Mouse (Mus musculus): ENCODE measurements around the gene Trappc3. TPM values are rescaled to one million over a fixed set of nuclear protein-coding genes. Genes with fewer than 3 reads are reported as not detected.
A peak's percentile ranks its signal among the peaks of the same experiment; 100 is the strongest.

Trappc3 gene
- polyA plus RNA-seq, 1 experiment from 2014 or later = 192 TPM

- no peak overlapping the region for H3K4me3 ChIP-seq (replicated peaks; ENCODE audit: low read length)
- H3K4me2 ChIP-seq (ENCODE audit: low read length) = no peak overlapping the region
- H3K27me3 ChIP-seq (replicated peaks; ENCODE audit: control insufficient read depth, insufficient read depth, low read length) = no peaks in the 10 kb centered on the region
- peaks cover 53% of the 10 kb centered on the region for H3K36me3 ChIP-seq (ENCODE audit: control insufficient read depth, insufficient read depth)
- H3K27ac ChIP-seq (ENCODE audit: low read length) = no peak overlapping the region
- H3K4me1 ChIP-seq (replicated peaks; ENCODE audit: control insufficient read depth, insufficient read depth, low read length) = peaks cover 6% of the 10 kb centered on the region
- ATAC-seq = no peak
- H3K9ac ChIP-seq (replicated peaks; ENCODE audit: low read depth, low read length) = no peak overlapping the region
- H3K9me3 ChIP-seq (ENCODE audit: control insufficient read depth, low read length) = no peaks in the 10 kb centered on the region
- 89% methylated on average over 29 of the region's 29 CpGs for WGBS
These were observed 28.3 kb upstream of the Trappc3 start for GRCm38 (mm10) chr4:126233676-126234308.

GRCm38 (mm10) chr4:126234496-126235175, 27.5 kb upstream of the Trappc3 start:
- H3K27me3 ChIP-seq (replicated peaks; ENCODE audit: control insufficient read depth, insufficient read depth, low read length) = no peaks in the 10 kb centered on the region
- no peak overlapping the region for H3K27ac ChIP-seq (ENCODE audit: low read length)
- no peak overlapping the region for H3K9ac ChIP-seq (replicated peaks; ENCODE audit: low read depth, low read length)
- H3K4me3 ChIP-seq (replicated peaks; ENCODE audit: low read length) = no peak overlapping the region
- no peak overlapping the region for H3K4me2 ChIP-seq (ENCODE audit: low read length)
- no peak for ATAC-seq
- peaks cover 58% of the 10 kb centered on the region for H3K36me3 ChIP-seq (ENCODE audit: control insufficient read depth, insufficient read depth)
- 86% methylated on average over 18 of the region's 18 CpGs for WGBS
- peaks cover 6% of the 10 kb centered on the region for H3K4me1 ChIP-seq (replicated peaks; ENCODE audit: control insufficient read depth, insufficient read depth, low read length)
- no peaks in the 10 kb centered on the region for H3K9me3 ChIP-seq (ENCODE audit: control insufficient read depth, low read length)

DNA sequence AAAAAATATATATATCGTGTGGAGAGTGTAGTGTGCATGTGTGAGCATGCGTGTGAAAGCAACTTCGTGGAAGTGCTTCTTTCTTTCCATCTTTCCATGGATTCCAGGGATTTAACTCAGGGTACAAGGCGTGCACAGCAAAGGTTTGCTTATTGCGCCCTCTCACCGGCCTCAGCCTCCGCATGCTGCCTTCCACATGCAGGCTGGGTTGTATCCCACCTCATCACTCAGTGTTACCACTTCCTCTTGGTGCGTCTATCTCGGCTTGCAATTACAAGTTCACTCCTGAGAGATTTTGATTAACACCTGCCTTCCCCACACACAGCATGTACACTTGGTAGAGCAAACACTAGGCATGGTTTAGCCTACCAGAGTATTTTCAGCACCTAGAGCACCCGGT, 26.9 kb upstream of the Trappc3 start:
- 96% methylated on average over 10 of the region's 10 CpGs for WGBS
- Histone ChIP-seq H3K4me2 (ENCODE audit: low read length) (no peak overlapping the region), H3K9me3 (ENCODE audit: control insufficient read depth, low read length) (no peaks in the 10 kb centered on the region), H3K36me3 (ENCODE audit: control insufficient read depth, insufficient read depth) (peaks cover 56% of the 10 kb centered on the region), H3K9ac (replicated peaks; ENCODE audit: low read depth, low read length) (no peak overlapping the region), H3K27me3 (replicated peaks; ENCODE audit: control insufficient read depth, insufficient read depth, low read length) (no peaks in the 10 kb centered on the region), H3K4me3 (replicated peaks; ENCODE audit: low read length) (no peak overlapping the region), H3K27ac (ENCODE audit: low read length) (no peak overlapping the region), H3K4me1 (replicated peaks; ENCODE audit: control insufficient read depth, insufficient read depth, low read length) (peaks cover 6% of the 10 kb centered on the region)
- ATAC-seq = no peak

DNA sequence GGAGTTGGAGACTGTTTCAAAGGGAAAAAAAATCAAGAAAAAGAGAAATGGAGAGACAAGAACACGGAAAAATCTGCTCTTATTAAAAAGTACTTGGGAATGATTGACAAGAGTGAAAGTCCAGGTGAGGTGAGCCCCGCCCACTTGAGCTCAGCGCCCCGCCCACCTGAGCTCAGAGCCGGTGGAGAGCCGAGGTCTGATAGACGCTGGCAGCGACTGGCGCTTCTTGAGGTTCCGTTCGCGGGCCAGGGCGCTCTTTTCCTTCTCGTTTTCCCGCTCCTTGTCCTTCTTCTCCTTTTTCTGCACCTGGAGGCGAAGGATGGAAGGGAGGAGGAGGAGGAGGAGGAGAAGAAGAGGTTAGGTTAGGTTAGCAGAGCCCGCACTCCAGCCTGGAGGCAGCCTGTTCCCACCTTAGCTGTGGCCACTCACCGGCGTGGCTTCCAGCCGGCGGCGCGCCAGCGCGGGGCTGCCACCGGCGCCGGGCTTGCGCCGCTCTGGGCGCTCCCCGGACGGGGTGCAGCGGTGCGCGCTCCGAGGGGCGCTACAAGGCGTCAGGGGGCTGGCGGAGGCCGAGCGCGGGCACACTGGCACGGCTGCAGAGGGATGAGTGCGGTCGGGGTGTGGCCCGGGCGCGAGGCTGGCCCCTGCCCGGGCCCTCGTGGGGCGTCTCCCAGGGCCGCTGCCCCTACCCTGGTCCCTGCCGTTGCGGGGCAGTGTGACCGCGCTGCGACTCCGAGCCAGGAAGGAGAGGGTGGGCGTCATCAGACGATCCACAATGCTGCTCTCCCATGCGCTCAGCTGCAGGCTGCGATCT, 25.5 kb upstream of the Trappc3 start:
- H3K27ac ChIP-seq (ENCODE audit: low read length) = no peak overlapping the region
- no peaks in the 10 kb centered on the region for H3K27me3 ChIP-seq (replicated peaks; ENCODE audit: control insufficient read depth, insufficient read depth, low read length)
- H3K4me3 ChIP-seq (replicated peaks; ENCODE audit: low read length) = no peak overlapping the region
- WGBS = 53% methylated on average over 55 of the region's 63 CpGs
- ATAC-seq = 0 out of 2 replicates have a peak, but pooled peaks have one; percentile 27
- H3K9ac ChIP-seq (replicated peaks; ENCODE audit: low read depth, low read length) = no peak overlapping the region
- H3K4me2 ChIP-seq (ENCODE audit: low read length) = no peak overlapping the region
- no peaks in the 10 kb centered on the region for H3K9me3 ChIP-seq (ENCODE audit: control insufficient read depth, low read length)
- H3K4me1 ChIP-seq (replicated peaks; ENCODE audit: control insufficient read depth, insufficient read depth, low read length) = peaks cover 6% of the 10 kb centered on the region
- peaks cover 54% of the 10 kb centered on the region for H3K36me3 ChIP-seq (ENCODE audit: control insufficient read depth, insufficient read depth)

GRCm38 (mm10) chr4:126237721-126238242, 24.3 kb upstream of the Trappc3 start:
- ATAC-seq = 0 out of 2 replicates have a peak, but pooled peaks have one; percentile 24
- no peak overlapping the region for H3K27ac ChIP-seq (ENCODE audit: low read length)
- 48% methylated on average over 5 of the region's 5 CpGs for WGBS
- peaks cover 6% of the 10 kb centered on the region for H3K4me1 ChIP-seq (replicated peaks; ENCODE audit: control insufficient read depth, insufficient read depth, low read length)
- no peaks in the 10 kb centered on the region for H3K27me3 ChIP-seq (replicated peaks; ENCODE audit: control insufficient read depth, insufficient read depth, low read length)
- peaks cover 49% of the 10 kb centered on the region for H3K36me3 ChIP-seq (ENCODE audit: control insufficient read depth, insufficient read depth)
- no peak overlapping the region for H3K9ac ChIP-seq (replicated peaks; ENCODE audit: low read depth, low read length)
- no peak overlapping the region for H3K4me3 ChIP-seq (replicated peaks; ENCODE audit: low read length)
- no peaks in the 10 kb centered on the region for H3K9me3 ChIP-seq (ENCODE audit: control insufficient read depth, low read length)
- no peak overlapping the region for H3K4me2 ChIP-seq (ENCODE audit: low read length)

DNA sequence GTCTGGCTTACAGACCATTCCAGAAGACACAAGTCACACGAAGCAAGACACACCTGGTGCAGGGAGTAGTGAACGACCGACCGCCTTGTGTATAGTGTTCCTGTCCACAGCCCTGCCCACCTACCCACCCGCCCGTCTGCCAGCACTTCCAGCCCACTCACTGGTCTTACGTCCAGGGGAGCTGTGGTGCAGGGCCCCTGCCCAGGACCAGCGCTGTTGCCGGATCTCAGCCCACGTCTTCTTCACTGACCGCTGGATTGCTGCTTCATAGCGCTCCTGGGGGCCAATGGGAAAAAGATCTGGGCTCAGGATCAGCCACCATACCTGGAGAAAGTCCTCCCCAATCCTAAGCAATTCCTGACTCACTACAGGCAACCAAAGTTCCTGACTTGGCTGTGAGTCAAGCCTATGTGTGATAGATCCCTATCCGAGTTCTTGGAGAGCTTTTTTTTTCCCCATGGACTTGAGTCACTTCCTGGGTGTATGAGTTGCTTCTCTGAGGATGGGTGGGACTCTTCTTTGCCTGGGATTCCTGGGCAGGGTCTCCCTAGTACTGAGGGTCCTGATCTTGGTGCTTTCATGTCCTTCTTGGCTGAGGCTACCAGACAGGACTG, 22.2 kb upstream of the Trappc3 start:
- WGBS = 90% methylated on average over 13 of the region's 13 CpGs
- no peak for ATAC-seq
- H3K36me3 ChIP-seq (ENCODE audit: control insufficient read depth, insufficient read depth) = peaks cover 28% of the 10 kb centered on the region

GRCm38 (mm10) chr4:126241956-126242355, 20.2 kb upstream of the Trappc3 start:
- no peak overlapping the region for H3K9ac ChIP-seq (replicated peaks; ENCODE audit: low read depth, low read length)
- H3K4me1 ChIP-seq (replicated peaks; ENCODE audit: control insufficient read depth, insufficient read depth, low read length) = peaks cover 6% of the 10 kb centered on the region
- H3K27me3 ChIP-seq (replicated peaks; ENCODE audit: control insufficient read depth, insufficient read depth, low read length) = no peaks in the 10 kb centered on the region
- peaks cover 18% of the 10 kb centered on the region for H3K36me3 ChIP-seq (ENCODE audit: control insufficient read depth, insufficient read depth)
- H3K4me3 ChIP-seq (replicated peaks; ENCODE audit: low read length) = no peak overlapping the region
- no peak for ATAC-seq
- H3K4me2 ChIP-seq (ENCODE audit: low read length) = no peak overlapping the region
- WGBS = 55% methylated on average over 9 of the region's 9 CpGs
- H3K27ac ChIP-seq (ENCODE audit: low read length) = no peak overlapping the region
- H3K9me3 ChIP-seq (ENCODE audit: control insufficient read depth, low read length) = no peaks in the 10 kb centered on the region

More for the DNA sequence above, 22.2 kb upstream of the Trappc3 start:
- Histone ChIP-seq H3K4me1 (replicated peaks; ENCODE audit: control insufficient read depth, insufficient read depth, low read length) (peaks cover 6% of the 10 kb centered on the region), H3K4me2 (ENCODE audit: low read length) (no peak overlapping the region), H3K9me3 (ENCODE audit: control insufficient read depth, low read length) (no peaks in the 10 kb centered on the region), H3K27me3 (replicated peaks; ENCODE audit: control insufficient read depth, insufficient read depth, low read length) (no peaks in the 10 kb centered on the region), H3K9ac (replicated peaks; ENCODE audit: low read depth, low read length) (no peak overlapping the region), H3K4me3 (replicated peaks; ENCODE audit: low read length) (no peak overlapping the region), H3K27ac (ENCODE audit: low read length) (no peak overlapping the region)

- H3K27me3 ChIP-seq (replicated peaks; ENCODE audit: control insufficient read depth, insufficient read depth, low read length) = no peaks in the 10 kb centered on the region
- H3K4me3 ChIP-seq (replicated peaks; ENCODE audit: low read length) = no peak overlapping the region
- H3K4me2 ChIP-seq (ENCODE audit: low read length) = no peak overlapping the region
- no peaks in the 10 kb centered on the region for H3K9me3 ChIP-seq (ENCODE audit: control insufficient read depth, low read length)
- ATAC-seq = no peak
- peaks cover 6% of the 10 kb centered on the region for H3K4me1 ChIP-seq (replicated peaks; ENCODE audit: control insufficient read depth, insufficient read depth, low read length)
- H3K36me3 ChIP-seq (ENCODE audit: control insufficient read depth, insufficient read depth) = peaks cover 16% of the 10 kb centered on the region
- H3K9ac ChIP-seq (replicated peaks; ENCODE audit: low read depth, low read length) = no peak overlapping the region
- WGBS = 88% methylated on average over 6 of the region's 6 CpGs
- H3K27ac ChIP-seq (ENCODE audit: low read length) = no peak overlapping the region
These were observed 19.6 kb upstream of the Trappc3 start for GRCm38 (mm10) chr4:126242510-126242909.

Measured in forebrain, embryonic 16.5 days (tissue).